Mouse (Mus musculus) E14TG2a.4 (cell line): ENCODE results near the gene Scamp5.

ENCODE experiments used
- H3K27me3 ChIP-seq: 2 replicates; pipeline ENCODE4 v1.6.1; 2014; ENCODE audit warnings: low read length, control low read depth; ENCODE audit not compliant: insufficient read depth
- H3K36me3 ChIP-seq: 2 replicates; pipeline ENCODE4 v1.6.1; 2014; ENCODE audit warnings: low read length, control low read depth; ENCODE audit not compliant: insufficient read depth
- H3K4me1 ChIP-seq: replicated peaks from 2 replicates; pipeline ENCODE4 v1.6.1; 2014; ENCODE audit warnings: low read depth, low read length, control low read depth
- H3K4me3 ChIP-seq: replicated peaks from 2 replicates; pipeline ENCODE4 v1.5.1; 2014; ENCODE audit warnings: mild to moderate bottlenecking, low read length
- H3K9me3 ChIP-seq: 2 replicates; pipeline ENCODE4 v1.6.1; 2014; ENCODE audit warnings: low read length, control low read depth
- CTCF ChIP-seq: conservative IDR thresholded peaks from 2 replicates; pipeline ENCODE4 v1.5.1; 2014; ENCODE audit warnings: low read length
- NANOG ChIP-seq: IDR thresholded peaks from 2 replicates; pipeline ENCODE4 v1.6.1; 2014; ENCODE audit warnings: borderline replicate concordance, low read length, mixed read lengths
- POU5F1 ChIP-seq: IDR thresholded peaks from 2 replicates; pipeline ENCODE4 v1.6.1; 2014; ENCODE audit warnings: low read length, borderline replicate concordance

Gene Scamp5

DNA sequence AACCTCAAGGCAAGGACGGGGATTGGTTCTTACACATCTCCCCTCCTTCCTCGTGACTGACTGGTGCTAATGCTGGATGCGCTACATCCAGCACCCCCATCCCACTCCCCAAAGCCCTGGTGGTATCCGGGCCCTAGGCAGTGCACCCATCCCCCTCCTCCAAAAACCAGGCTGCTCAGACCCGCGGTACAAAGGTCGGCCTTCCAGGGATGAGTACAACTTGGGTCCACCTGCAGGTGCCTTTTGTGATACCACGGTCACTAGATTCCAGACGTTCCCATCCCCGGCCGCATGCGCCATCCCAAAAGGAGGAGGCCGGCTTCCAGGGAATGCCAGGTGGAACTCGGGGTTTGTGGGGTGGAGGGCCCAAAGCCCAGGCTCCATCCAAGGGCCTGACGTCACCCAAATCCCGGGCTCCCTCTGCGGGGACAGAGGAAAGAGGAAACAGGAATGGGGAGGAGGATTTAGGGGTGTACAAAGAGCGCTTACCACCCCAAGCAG is 539 bp downstream of the Scamp5 start:
- H3K27me3 ChIP-seq = no peaks in the 10 kb centered on the region
- H3K9me3 ChIP-seq = no peaks in the 10 kb centered on the region
- H3K36me3 ChIP-seq = peaks cover 25% of the 10 kb centered on the region
- H3K4me3 ChIP-seq = peak overlapping the region; percentile 91
- H3K4me1 ChIP-seq = peaks cover 59% of the 10 kb centered on the region
- no peak for TF ChIP-seq CTCF
- no peak for TF ChIP-seq POU5F1
- no peak for TF ChIP-seq NANOG

DNA sequence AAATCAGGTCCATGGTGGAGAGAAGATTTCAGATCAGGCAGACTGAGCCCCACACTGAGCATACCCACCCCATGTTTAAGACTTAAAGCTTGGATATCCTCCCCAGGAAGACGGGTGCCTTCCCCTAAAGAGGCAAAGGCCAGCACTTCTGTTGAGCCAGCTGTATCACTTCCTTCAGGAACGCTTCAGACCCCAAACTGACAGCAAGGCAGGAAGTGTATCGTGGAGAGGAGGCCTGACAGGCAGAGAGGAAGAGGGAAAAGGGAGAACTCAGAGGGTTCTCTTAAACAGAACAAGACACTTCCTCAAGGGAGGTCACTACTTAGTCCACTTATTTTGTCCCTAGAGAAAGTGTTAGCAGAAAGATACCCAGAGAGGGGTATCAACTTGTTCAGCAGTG is 1.8 kb downstream of the Scamp5 start:
- Histone ChIP-seq H3K4me3 (no peak overlapping the region; the same call in 1 of the 2 replicates), H3K27me3 (no peaks in the 10 kb centered on the region), H3K4me1 (peaks cover 71% of the 10 kb centered on the region), H3K36me3 (peaks cover 25% of the 10 kb centered on the region), H3K9me3 (no peaks in the 10 kb centered on the region)
- no peak for TF ChIP-seq CTCF
- no peak for TF ChIP-seq POU5F1
- no peak for TF ChIP-seq NANOG

DNA sequence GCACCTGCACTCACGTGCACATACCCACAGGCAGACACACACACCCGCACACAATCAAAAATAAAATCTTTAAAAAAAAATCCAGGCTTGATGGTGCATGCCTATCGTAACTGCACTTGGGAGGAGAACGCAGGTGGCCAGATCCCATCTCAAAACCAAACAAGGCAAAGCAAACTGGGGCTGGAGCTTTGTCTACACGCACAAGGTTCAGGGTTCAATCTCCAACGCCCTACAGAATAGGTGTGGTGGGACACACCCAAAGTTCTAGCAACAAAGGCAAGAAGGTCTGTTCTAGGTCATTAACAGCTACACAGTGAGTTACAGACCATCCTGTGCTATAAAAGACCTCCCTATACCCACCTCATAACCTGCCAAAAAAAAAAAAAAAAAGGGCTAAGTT is 5.0 kb downstream of the Scamp5 start:
- Histone ChIP-seq H3K9me3 (0 out of 2 replicates have a peak, but pooled peaks cover 8% of the 10 kb centered on the region), H3K4me3 (peak overlapping the region; percentile 27; the same call in 1 of the 2 replicates), H3K36me3 (peaks cover 29% of the 10 kb centered on the region), H3K27me3 (no peaks in the 10 kb centered on the region), H3K4me1 (peaks cover 69% of the 10 kb centered on the region)
- TF ChIP-seq NANOG (no peak), POU5F1 (no peak), CTCF (no peak)

DNA sequence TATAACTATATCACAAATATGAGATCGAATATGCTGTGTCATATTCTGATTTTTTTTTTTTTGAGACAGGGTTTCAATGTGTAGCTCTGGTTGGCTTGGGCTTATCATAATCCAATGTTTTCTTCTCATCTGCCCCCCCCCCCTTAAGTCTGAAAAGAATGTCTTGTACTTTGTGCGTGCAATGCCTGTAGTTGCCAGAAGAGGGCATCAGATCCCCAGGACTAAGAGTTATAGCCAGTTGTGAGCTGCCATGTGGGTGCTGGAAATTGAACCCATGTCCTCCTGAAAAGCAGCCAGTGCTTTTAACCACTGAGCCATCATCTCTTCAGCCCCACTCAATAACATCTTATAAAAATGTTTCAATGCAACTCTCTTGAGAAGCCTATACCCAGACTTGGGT is 8.2 kb downstream of the Scamp5 start:
- TF ChIP-seq POU5F1 = no peak
- peak; percentile 53 for TF ChIP-seq CTCF
- peaks cover 38% of the 10 kb centered on the region for H3K36me3 ChIP-seq

GRCm38 (mm10) chr9:57453516-57453915 is 14.3 kb downstream of the Scamp5 start:
- peaks cover 61% of the 10 kb centered on the region for H3K36me3 ChIP-seq
- peaks cover 52% of the 10 kb centered on the region for H3K4me1 ChIP-seq
- H3K27me3 ChIP-seq = no peaks in the 10 kb centered on the region
- TF ChIP-seq CTCF = no peak
- no peak for TF ChIP-seq NANOG
- no peak for TF ChIP-seq POU5F1
- 0 out of 2 replicates have a peak, but pooled peaks cover 11% of the 10 kb centered on the region for H3K9me3 ChIP-seq
- H3K4me3 ChIP-seq = peak overlapping the region; percentile 67

More for the DNA sequence above, 8.2 kb downstream of the Scamp5 start:
- no peaks in the 10 kb centered on the region for H3K27me3 ChIP-seq
- H3K4me1 ChIP-seq = peaks cover 64% of the 10 kb centered on the region
- 0 out of 2 replicates have a peak, but pooled peaks cover 12% of the 10 kb centered on the region for H3K9me3 ChIP-seq
- no peak overlapping the region for H3K4me3 ChIP-seq

DNA sequence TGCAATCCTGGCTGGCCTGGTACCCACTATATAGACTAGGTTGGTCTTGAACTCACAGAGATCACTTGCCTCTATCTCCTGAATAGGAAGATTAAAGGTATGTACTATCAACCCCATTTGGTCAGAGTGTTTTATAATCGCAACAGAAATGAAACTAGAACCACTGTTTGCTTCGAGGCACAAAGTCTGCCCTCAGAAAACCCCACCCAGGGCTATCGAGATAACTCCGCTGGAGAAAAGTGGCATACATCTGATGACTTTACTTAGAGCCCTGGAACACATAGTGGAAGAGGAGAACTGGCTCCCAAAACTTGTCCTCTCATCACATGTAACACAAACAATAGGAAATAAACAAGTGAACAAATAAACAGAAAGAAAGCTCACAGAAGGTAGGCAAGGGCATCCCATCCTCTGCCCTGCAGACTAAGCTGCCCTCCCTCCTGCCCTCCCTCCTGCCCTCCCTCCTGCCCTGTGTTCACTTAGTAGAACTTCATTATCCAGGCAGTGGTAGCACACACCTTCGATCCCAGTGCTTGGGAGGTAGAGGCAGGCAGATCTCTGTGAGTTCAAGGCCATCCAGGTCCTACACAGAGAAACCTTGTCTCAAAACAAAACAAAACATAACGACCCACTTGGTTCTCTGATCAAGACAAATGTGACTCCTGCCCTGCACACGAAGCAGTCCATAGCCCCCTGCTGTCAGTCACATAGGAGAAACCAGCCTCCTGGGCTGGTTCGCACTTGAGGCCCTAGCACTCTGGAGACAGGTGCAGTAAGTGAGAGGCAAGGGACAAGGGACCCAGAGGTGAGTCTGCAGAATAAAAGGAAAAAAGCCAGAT is 15.0 kb downstream of the Scamp5 start:
- peak overlapping the region; percentile 67 for H3K4me3 ChIP-seq
- no peaks in the 10 kb centered on the region for H3K27me3 ChIP-seq
- H3K9me3 ChIP-seq = 0 out of 2 replicates have a peak, but pooled peaks cover 4% of the 10 kb centered on the region
- peaks cover 52% of the 10 kb centered on the region for H3K4me1 ChIP-seq
- H3K36me3 ChIP-seq = peaks cover 68% of the 10 kb centered on the region
- no peak for TF ChIP-seq POU5F1
- peak; percentile 49; the same call in 1 of the 2 replicates for TF ChIP-seq NANOG
- TF ChIP-seq CTCF = no peak

GRCm38 (mm10) chr9:57449715-57450114 is 18.1 kb downstream of the Scamp5 start:
- Histone ChIP-seq H3K27me3 (no peaks in the 10 kb centered on the region), H3K4me3 (no peak overlapping the region), H3K36me3 (peaks cover 82% of the 10 kb centered on the region), H3K9me3 (no peaks in the 10 kb centered on the region), H3K4me1 (peaks cover 30% of the 10 kb centered on the region)
- TF ChIP-seq CTCF = peak; percentile 68
- no peak for TF ChIP-seq NANOG

- no peaks in the 10 kb centered on the region for H3K9me3 ChIP-seq
- peaks cover 66% of the 10 kb centered on the region for H3K4me1 ChIP-seq
- H3K36me3 ChIP-seq = peaks cover 75% of the 10 kb centered on the region
- no peaks in the 10 kb centered on the region for H3K27me3 ChIP-seq
- TF ChIP-seq CTCF (no peak), POU5F1 (no peak), NANOG (no peak)
- H3K4me3 ChIP-seq = peak overlapping the region; percentile 83
Observed at GRCm38 (mm10) chr9:57440620-57441019, 27.2 kb downstream of the Scamp5 start.
